Mouse (Mus musculus): Measurements from ENCODE around the gene Dicer1.

Dicer1 gene

GRCm38 (mm10) chr12:104751814-104752765, at the start of gene Dicer1:
Gene Dicer1 (minus strand): TSS chr12:104751952.
- WGBS = under 1% methylated on average over 89 of the region's 94 CpGs

DNA sequence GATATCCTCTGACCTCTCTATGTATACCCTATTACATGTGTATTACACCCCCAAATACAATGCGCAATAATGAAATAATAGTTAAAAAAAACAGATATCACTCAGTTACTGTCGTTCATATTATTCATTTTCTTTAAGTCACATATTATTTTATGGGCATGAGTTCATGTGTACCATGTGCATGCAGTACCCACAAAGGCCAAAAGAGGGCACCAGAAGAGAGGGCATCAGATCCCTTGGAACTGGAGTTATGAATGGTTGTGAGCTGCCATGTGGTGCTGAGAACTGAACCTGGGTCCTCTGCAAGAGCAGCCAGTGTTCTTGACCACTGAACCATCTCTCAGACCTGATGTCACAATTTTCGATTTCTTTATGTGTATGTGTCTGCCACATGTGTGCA, 47.6 kb upstream of the Dicer1 start:
- 98% methylated on average over 3 of the region's 3 CpGs for WGBS

GRCm38 (mm10) chr12:104797905-104798304, 46.2 kb upstream of the Dicer1 start:
- 96% methylated on average over 6 of the region's 6 CpGs for WGBS

- WGBS = 85% methylated on average over 11 of the region's 11 CpGs
Observed at GRCm38 (mm10) chr12:104796635-104797378, 45.1 kb upstream of the Dicer1 start.

GRCm38 (mm10) chr12:104794957-104795356, 43.2 kb upstream of the Dicer1 start:
- WGBS = 58% methylated on average over 5 of the region's 5 CpGs

DNA sequence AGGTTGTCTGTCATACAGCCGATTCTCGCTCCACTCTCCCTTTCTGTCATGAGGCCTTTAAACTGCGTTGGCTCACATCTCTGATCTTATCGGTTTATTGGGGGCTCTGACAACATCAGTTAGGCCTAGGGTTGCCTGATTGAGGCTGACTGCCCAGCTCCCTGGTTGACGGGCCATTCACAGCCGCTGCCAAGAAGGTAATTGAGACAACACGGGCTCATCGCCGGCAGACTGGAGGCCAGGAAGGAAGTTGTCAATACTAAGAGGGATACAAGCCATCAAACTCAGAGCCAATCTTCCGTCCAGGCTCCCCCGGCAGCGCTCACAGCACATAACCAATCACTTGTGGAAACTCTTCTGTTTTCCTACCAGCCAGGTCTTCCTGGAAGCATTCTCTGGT, 41.7 kb upstream of the Dicer1 start:
- 72% methylated on average over 12 of the region's 12 CpGs for WGBS

- WGBS = 68% methylated on average over 1 of the region's 1 CpGs
Observed at GRCm38 (mm10) chr12:104777603-104778002, 25.9 kb upstream of the Dicer1 start.

- 90% methylated on average over 2 of the region's 2 CpGs for WGBS
Observed at GRCm38 (mm10) chr12:104771941-104772340, 20.2 kb upstream of the Dicer1 start.

GRCm38 (mm10) chr12:104769201-104769785, 17.5 kb upstream of the Dicer1 start:
- WGBS = 66% methylated on average over 10 of the region's 10 CpGs

GRCm38 (mm10) chr12:104767183-104767582, 15.4 kb upstream of the Dicer1 start:
- 83% methylated on average over 4 of the region's 4 CpGs for WGBS

GRCm38 (mm10) chr12:104765761-104766160, 14.0 kb upstream of the Dicer1 start:
- WGBS = 78% methylated on average over 7 of the region's 7 CpGs

DNA sequence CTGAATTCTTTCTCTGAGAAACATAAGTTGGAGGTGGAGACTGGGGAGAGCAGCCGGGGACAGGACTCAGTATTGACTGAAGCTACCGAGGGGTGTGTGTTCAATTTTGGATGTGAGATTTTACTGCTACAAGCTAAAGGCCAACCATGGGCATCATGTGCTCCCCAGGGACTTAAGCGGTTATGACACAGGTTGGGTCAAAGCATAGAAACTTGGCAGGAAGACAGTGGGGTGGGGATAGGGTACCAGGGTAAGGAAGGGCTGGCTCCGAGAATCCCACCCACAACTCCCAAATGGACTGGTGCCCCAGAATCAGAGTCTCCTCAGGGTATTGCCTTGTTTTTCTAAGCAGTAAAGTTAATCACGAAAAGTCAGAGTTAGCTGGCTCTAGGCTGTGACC, 13.4 kb upstream of the Dicer1 start:
- 89% methylated on average over 5 of the region's 5 CpGs for WGBS

GRCm38 (mm10) chr12:104763918-104764317, 12.2 kb upstream of the Dicer1 start:
- 84% methylated on average over 6 of the region's 6 CpGs for WGBS

DNA sequence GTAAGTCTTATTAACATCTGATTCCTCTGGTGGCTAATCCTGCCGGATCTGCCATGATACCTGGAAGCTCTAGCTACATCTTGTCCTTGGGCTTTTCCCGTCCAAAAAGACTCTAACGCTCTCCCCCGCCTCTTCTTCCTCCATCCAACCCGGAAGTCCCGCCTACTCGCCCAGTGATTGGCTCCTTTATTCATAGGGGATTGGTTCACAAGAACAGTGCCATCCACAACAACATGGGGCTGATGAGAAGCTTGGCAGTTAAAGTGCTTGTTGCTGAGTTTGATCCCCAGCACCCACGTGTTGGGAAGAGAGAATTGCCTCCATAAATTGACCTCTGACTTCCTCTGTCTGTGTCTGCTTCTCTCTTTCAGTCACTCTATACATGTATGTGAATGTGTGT, 9.7 kb upstream of the Dicer1 start:
- WGBS = 86% methylated on average over 8 of the region's 8 CpGs

- 89% methylated on average over 7 of the region's 7 CpGs for WGBS
Observed at GRCm38 (mm10) chr12:104758066-104758465, 6.3 kb upstream of the Dicer1 start.

- WGBS = 64% methylated on average over 4 of the region's 4 CpGs
Observed at GRCm38 (mm10) chr12:104753686-104754085, 1.9 kb upstream of the Dicer1 start.

GRCm38 (mm10) chr12:104751331-104751813, 380 bp downstream of the Dicer1 start:
- under 1% methylated on average over 52 of the region's 52 CpGs for WGBS

DNA sequence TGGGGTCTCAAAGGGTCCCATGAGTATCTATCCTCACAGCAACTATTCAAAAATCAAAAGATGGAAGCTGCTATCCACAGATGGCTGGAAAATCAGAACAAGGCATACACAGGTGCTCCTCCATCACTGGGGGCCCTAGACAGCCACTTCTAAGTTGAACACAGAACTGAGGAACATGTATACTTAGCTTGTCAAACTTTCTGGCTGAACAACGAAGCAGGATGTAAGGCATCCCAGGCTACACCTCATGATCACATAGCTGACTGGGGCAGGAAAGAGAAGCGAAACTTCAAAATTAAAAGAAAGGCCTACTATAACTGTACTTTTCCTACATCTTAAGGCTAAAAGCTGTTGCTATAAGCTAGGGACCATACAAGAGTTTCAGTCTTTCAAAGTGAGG, 2.8 kb downstream of the Dicer1 start:
- 75% methylated on average over 2 of the region's 2 CpGs for WGBS

GRCm38 (mm10) chr12:104747252-104747651, 4.5 kb downstream of the Dicer1 start:
- WGBS = 94% methylated on average over 5 of the region's 5 CpGs

DNA sequence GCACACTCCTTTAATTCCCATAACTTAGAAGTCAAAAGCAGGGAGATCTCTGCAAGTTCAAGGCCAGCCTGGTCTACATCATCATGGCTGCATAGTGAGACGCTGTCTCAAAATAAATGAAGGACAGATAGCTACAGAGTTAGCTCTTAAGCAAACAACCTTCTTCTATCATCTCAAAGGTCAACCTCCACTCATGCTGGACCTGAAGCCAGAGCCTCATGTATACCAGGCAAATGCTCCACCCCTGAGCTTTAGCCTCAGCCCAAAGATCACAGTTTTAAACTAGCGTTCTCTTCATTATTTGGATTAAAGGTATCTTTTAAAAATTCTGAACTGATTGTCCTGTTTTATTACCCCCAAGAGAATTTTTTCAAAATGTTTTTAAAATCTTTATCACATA, 5.2 kb downstream of the Dicer1 start:
- 100% methylated on average over 2 of the region's 2 CpGs for WGBS

DNA sequence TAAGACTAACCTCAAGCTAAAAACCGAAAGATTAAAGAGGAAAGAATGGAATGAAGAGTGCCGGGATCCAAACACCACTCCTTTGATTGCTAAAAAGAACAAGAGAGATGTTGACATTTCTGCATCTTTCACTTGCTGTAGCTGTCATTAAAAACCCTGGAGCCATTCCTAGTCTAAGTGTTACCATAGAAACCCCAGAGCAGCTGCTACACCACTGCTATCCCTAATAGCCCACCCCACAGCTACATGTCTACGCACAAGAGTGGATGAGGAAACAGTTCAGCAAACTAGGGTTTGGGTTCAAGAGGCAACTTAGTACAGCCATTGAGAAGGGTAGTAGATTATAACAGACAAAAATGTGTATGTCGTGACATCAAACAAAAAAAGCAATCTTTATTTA, 8.1 kb downstream of the Dicer1 start:
- WGBS = 50% methylated on average over 4 of the region's 4 CpGs

GRCm38 (mm10) chr12:104742247-104742646, 9.5 kb downstream of the Dicer1 start:
- WGBS = 66% methylated on average over 6 of the region's 6 CpGs

All from cerebral cortex, adult 2 months (tissue).